Mouse (Mus musculus): ENCODE results near the gene Rgcc. TPM values are rescaled to one million over a fixed set of nuclear protein-coding genes. Genes with fewer than 3 reads are reported as not detected.
A peak's percentile ranks its signal among the peaks of the same experiment; 100 is the strongest.

Rgcc gene
- polyA plus RNA-seq (2015; fragmentation: Nextera tagmentation; extraction: Ambion mirVana): 52.5 and 71.6 TPM in 2 replicates

GRCm38 (mm10) chr14:79301466-79301875 is at the start of gene Rgcc:
Gene Rgcc, minus strand, starts transcription at chr14:79301645.
- WGBS: under 1% methylated on average over 34 of the region's 34 CpGs
- H3K9me3 ChIP-seq: no peaks in the 10 kb centered on the region
- peak within 1 kb of the TSS; percentile 57 for H3K4me3 ChIP-seq (replicated peaks)
- H3K4me1 ChIP-seq: peaks cover 11% of the 10 kb centered on the region; the same call in 1 of the 2 replicates
- peak within 1 kb of the TSS; percentile 46 for H3K9ac ChIP-seq
- no peaks in the 10 kb centered on the region for H3K36me3 ChIP-seq
- peak within 1 kb of the TSS; percentile 100 for H3K4me2 ChIP-seq
- peaks cover 4% of the 10 kb centered on the region; the same call in 1 of the 2 replicates for H3K27me3 ChIP-seq (replicated peaks)
- H3K27ac ChIP-seq: no peak within 1 kb of the TSS
- peak; percentile 97 for ATAC-seq (ENCODE audit: insufficient read depth, low FRiP score, low read depth)

- Histone ChIP-seq H3K9ac (no peak overlapping the region), H3K4me3 (replicated peaks) (no peak overlapping the region), H3K4me1 (no peaks in the 10 kb centered on the region), H3K36me3 (peaks cover 22% of the 10 kb centered on the region), H3K27ac (no peak overlapping the region), H3K27me3 (replicated peaks) (no peaks in the 10 kb centered on the region), H3K4me2 (no peak overlapping the region), H3K9me3 (no peaks in the 10 kb centered on the region)
- no peak for ATAC-seq (ENCODE audit: insufficient read depth, low FRiP score, low read depth)
- 66% methylated on average over 3 of the region's 3 CpGs for WGBS
Measured at GRCm38 (mm10) chr14:79346384-79346783, 44.9 kb upstream of the Rgcc start.

GRCm38 (mm10) chr14:79335613-79336012 is 34.2 kb upstream of the Rgcc start:
- no peak overlapping the region for H3K4me2 ChIP-seq
- no peaks in the 10 kb centered on the region for H3K9me3 ChIP-seq
- 95% methylated on average over 3 of the region's 3 CpGs for WGBS
- H3K27ac ChIP-seq: no peak overlapping the region
- no peaks in the 10 kb centered on the region for H3K27me3 ChIP-seq (replicated peaks)
- ATAC-seq (ENCODE audit: insufficient read depth, low FRiP score, low read depth): no peak
- H3K4me1 ChIP-seq: no peaks in the 10 kb centered on the region
- no peak overlapping the region for H3K9ac ChIP-seq
- no peak overlapping the region for H3K4me3 ChIP-seq (replicated peaks)
- H3K36me3 ChIP-seq: peaks cover 19% of the 10 kb centered on the region

- Histone ChIP-seq H3K9ac (no peak overlapping the region), H3K27me3 (replicated peaks) (no peaks in the 10 kb centered on the region), H3K27ac (no peak overlapping the region), H3K36me3 (peaks cover 13% of the 10 kb centered on the region), H3K4me1 (no peaks in the 10 kb centered on the region), H3K4me2 (no peak overlapping the region), H3K9me3 (no peaks in the 10 kb centered on the region), H3K4me3 (replicated peaks) (no peak overlapping the region)
- ATAC-seq (ENCODE audit: insufficient read depth, low FRiP score, low read depth): no peak
- 72% methylated on average over 7 of the region's 7 CpGs for WGBS
Measured at GRCm38 (mm10) chr14:79331936-79332335, 30.5 kb upstream of the Rgcc start.

- Histone ChIP-seq H3K36me3 (peaks cover 8% of the 10 kb centered on the region), H3K9me3 (no peaks in the 10 kb centered on the region), H3K4me1 (no peaks in the 10 kb centered on the region), H3K27me3 (replicated peaks) (no peaks in the 10 kb centered on the region), H3K27ac (no peak overlapping the region), H3K4me2 (peak overlapping the region; percentile 34; the same call in 1 of the 2 replicates), H3K9ac (no peak overlapping the region), H3K4me3 (replicated peaks) (0 out of 2 replicates have a peak overlapping the region, but pooled peaks have one; percentile 6)
- ATAC-seq (ENCODE audit: insufficient read depth, low FRiP score, low read depth): peak; percentile 50; the same call in 1 of the 2 replicates
- 54% methylated on average over 16 of the region's 16 CpGs for WGBS
Measured at GRCm38 (mm10) chr14:79330944-79331561, 29.6 kb upstream of the Rgcc start.

GRCm38 (mm10) chr14:79327033-79327432 is 25.6 kb upstream of the Rgcc start:
- ATAC-seq (ENCODE audit: insufficient read depth, low FRiP score, low read depth): no peak
- no peaks in the 10 kb centered on the region for H3K4me1 ChIP-seq
- no peak overlapping the region for H3K4me3 ChIP-seq (replicated peaks)
- H3K27ac ChIP-seq: no peak overlapping the region
- no peaks in the 10 kb centered on the region for H3K36me3 ChIP-seq
- no peak overlapping the region for H3K4me2 ChIP-seq
- H3K27me3 ChIP-seq (replicated peaks): no peaks in the 10 kb centered on the region
- WGBS: 31% methylated on average over 5 of the region's 5 CpGs
- H3K9me3 ChIP-seq: no peaks in the 10 kb centered on the region
- H3K9ac ChIP-seq: no peak overlapping the region

- H3K36me3 ChIP-seq: no peaks in the 10 kb centered on the region
- no peak overlapping the region for H3K4me2 ChIP-seq
- 81% methylated on average over 10 of the region's 10 CpGs for WGBS
- H3K27me3 ChIP-seq (replicated peaks): no peaks in the 10 kb centered on the region
- no peak overlapping the region for H3K27ac ChIP-seq
- H3K9me3 ChIP-seq: no peaks in the 10 kb centered on the region
- no peak for ATAC-seq (ENCODE audit: insufficient read depth, low FRiP score, low read depth)
- H3K4me1 ChIP-seq: no peaks in the 10 kb centered on the region
- no peak overlapping the region for H3K4me3 ChIP-seq (replicated peaks)
- H3K9ac ChIP-seq: no peak overlapping the region
Measured at GRCm38 (mm10) chr14:79324112-79324840, 22.8 kb upstream of the Rgcc start.

GRCm38 (mm10) chr14:79321881-79322280 is 20.4 kb upstream of the Rgcc start:
- Histone ChIP-seq H3K4me1 (no peaks in the 10 kb centered on the region), H3K36me3 (no peaks in the 10 kb centered on the region), H3K4me2 (no peak overlapping the region), H3K9me3 (no peaks in the 10 kb centered on the region), H3K4me3 (replicated peaks) (no peak overlapping the region), H3K27ac (no peak overlapping the region), H3K9ac (no peak overlapping the region), H3K27me3 (replicated peaks) (no peaks in the 10 kb centered on the region)
- no peak for ATAC-seq (ENCODE audit: insufficient read depth, low FRiP score, low read depth)
- 83% methylated on average over 5 of the region's 5 CpGs for WGBS

- ATAC-seq (ENCODE audit: insufficient read depth, low FRiP score, low read depth): peak; percentile 66; the same call in 1 of the 2 replicates
- 27% methylated on average over 8 of the region's 8 CpGs for WGBS
Measured at GRCm38 (mm10) chr14:79321152-79321551, 19.7 kb upstream of the Rgcc start.

GRCm38 (mm10) chr14:79317602-79318001 is 16.2 kb upstream of the Rgcc start:
- Histone ChIP-seq H3K4me1 (no peaks in the 10 kb centered on the region), H3K27me3 (replicated peaks) (no peaks in the 10 kb centered on the region), H3K27ac (no peak overlapping the region), H3K4me2 (no peak overlapping the region), H3K4me3 (replicated peaks) (no peak overlapping the region), H3K9me3 (no peaks in the 10 kb centered on the region), H3K9ac (no peak overlapping the region), H3K36me3 (no peaks in the 10 kb centered on the region)
- no peak for ATAC-seq (ENCODE audit: insufficient read depth, low FRiP score, low read depth)
- WGBS: 79% methylated on average over 2 of the region's 2 CpGs

More at GRCm38 (mm10) chr14:79321152-79321551, 19.7 kb upstream of the Rgcc start:
- Histone ChIP-seq H3K9me3 (no peaks in the 10 kb centered on the region), H3K4me1 (no peaks in the 10 kb centered on the region), H3K27ac (no peak overlapping the region), H3K4me2 (no peak overlapping the region), H3K27me3 (replicated peaks) (no peaks in the 10 kb centered on the region), H3K4me3 (replicated peaks) (no peak overlapping the region), H3K36me3 (no peaks in the 10 kb centered on the region), H3K9ac (no peak overlapping the region)

GRCm38 (mm10) chr14:79315877-79316276 is 14.4 kb upstream of the Rgcc start:
- WGBS: 57% methylated on average over 7 of the region's 7 CpGs

More at GRCm38 (mm10) chr14:79315877-79316276, 14.4 kb upstream of the Rgcc start:
- no peaks in the 10 kb centered on the region for H3K4me1 ChIP-seq
- H3K4me2 ChIP-seq: no peak overlapping the region
- H3K9ac ChIP-seq: no peak overlapping the region
- no peak overlapping the region for H3K27ac ChIP-seq
- H3K9me3 ChIP-seq: no peaks in the 10 kb centered on the region
- no peaks in the 10 kb centered on the region for H3K27me3 ChIP-seq (replicated peaks)
- no peak overlapping the region for H3K4me3 ChIP-seq (replicated peaks)
- ATAC-seq (ENCODE audit: insufficient read depth, low FRiP score, low read depth): no peak
- H3K36me3 ChIP-seq: no peaks in the 10 kb centered on the region
